Mouse (Mus musculus) heart, adult 2 months (tissue): ENCODE measurements at regions not wholly inside any gene's neighbourhood (a gene's known extent, or its start where the extent isn't known, plus 50 kb on each side); places are given as distances from the start of the nearest gene placed in this dataset.

Experiments
- CTCF ChIP-seq: fragments of 200-600 bp; IDR thresholded peaks from 2 replicates; pipeline ENCODE4 v1.8.1; 2022; ENCODE audit warnings: antibody characterized with exemption, mild to moderate bottlenecking, moderate library complexity
- POLR2A ChIP-seq: fragments of 200-500 bp; IDR thresholded peaks from 2 replicates; pipeline ENCODE4 v1.6.1; 2011; ENCODE audit warnings: mild to moderate bottlenecking, low read depth, low read length, control low read depth; ENCODE audit not compliant: insufficient read depth

DNA sequence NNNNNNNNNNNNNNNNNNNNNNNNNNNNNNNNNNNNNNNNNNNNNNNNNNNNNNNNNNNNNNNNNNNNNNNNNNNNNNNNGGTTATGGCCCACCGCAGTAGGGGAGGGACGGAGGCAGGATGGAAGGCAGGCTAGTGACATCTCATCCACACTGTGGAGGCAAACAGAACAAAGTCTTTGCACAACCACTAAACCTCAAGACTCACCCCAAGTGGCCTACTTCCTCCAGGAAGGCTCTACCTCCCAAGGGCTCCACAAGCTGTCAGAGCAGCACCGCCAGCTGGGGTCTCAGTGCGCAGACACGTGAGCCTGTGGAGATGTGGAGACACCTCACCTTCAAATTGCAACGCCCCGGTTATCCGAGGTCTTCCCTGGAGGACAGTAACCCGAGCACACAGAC is 138.7 kb upstream of the Pmfbp1 start:
- TF ChIP-seq POLR2A: no peak
- no peak for TF ChIP-seq CTCF
